Mouse (Mus musculus): ENCODE results near the gene Ecsit. TPM values are rescaled to one million over a fixed set of nuclear protein-coding genes. Genes with fewer than 3 reads are reported as not detected.
A peak's percentile ranks its signal among the peaks of the same experiment; 100 is the strongest.

Ecsit gene
- polyA plus RNA-seq, 1 experiment from 2014 or later: 21.9 TPM

DNA sequence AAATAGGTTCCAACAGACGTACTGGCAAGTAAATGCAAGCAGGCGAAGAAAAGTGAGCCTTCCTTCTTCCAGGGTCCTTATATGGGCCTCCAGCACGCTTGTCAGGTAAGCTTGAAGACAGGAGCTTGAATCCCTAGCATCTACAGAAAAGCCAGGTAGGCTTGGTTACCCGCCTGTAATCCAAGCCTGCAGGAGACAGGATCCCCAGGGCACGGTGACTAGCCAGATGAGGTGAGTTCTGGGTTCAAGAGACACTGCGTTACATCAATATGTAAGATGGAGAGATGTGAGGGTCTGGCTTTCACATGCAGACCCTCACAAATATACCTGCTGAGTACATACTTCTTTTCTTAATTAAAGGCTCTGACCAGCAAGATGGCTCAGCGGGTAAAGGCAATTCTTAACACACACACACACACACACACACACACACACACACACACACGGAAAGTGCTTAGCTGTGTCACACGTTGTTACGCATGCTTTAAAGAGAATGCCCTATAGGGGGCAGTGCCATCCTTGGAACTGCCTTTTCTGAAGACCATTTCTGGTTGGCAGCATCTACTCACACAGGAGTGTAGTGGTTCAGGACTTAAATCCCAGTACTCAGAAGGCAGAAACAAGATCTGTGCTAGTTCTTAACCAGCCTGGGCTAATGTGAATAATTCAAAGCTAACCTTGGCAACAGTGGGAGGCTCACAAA lies 32.7 kb upstream of the Ecsit start:
- Histone ChIP-seq H3K9ac (peak overlapping the region; percentile 46; the same call in 1 of the 2 replicates), H3K4me1 (replicated peaks) (peaks cover 67% of the 10 kb centered on the region), H3K36me3 (replicated peaks) (peaks cover 19% of the 10 kb centered on the region), H3K9me3 (replicated peaks) (no peaks in the 10 kb centered on the region), H3K4me3 (replicated peaks) (peak overlapping the region; percentile 86), H3K27me3 (no peaks in the 10 kb centered on the region), H3K4me2 (peak overlapping the region; percentile 88), H3K27ac (replicated peaks) (peak overlapping the region; percentile 62)
- 31% methylated on average over 10 of the region's 10 CpGs for WGBS (ENCODE audit: insufficient replicate concordance)
- ATAC-seq (ENCODE audit: insufficient read depth): no peak

DNA sequence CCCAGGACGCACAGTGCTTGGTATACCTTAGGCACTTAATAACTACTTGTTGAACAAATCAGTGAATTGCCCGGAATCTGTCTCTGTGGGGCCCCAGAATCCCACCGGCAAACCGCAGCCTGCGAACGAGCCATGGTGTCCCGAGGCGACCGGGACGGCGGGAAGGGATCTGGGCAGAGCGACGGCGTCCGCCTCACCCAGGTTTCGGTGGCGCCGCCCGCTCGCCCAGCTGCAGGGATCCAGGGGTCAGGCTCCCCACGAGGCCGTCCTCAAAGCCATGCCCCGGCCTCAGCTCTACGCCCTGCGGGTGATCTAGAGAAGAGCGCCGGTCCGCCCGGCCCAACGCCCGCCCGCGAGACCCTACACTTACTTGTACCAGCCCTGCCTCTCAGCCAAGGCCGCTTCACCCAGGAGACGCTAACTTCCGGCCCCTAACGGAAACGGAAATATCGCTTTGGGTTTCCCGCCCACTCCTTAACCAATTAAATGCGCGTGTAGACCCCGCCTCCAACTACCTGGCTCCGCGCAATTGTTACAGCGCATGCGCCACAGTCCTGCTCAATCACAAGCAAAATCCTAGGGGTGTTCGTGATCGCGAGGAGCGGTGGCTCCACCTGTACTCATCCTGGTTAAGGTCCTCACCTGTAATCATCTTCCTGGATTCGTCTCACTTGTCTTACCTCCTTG lies 31.6 kb upstream of the Ecsit start, which contains the start of gene Elof1:
Gene Elof1 (minus strand): TSS at position 433 of the 687 bp plus-strand sequence.
- peak within 1 kb of the TSS; percentile 85 for H3K9ac ChIP-seq
- H3K9me3 ChIP-seq (replicated peaks): no peaks in the 10 kb centered on the region
- H3K36me3 ChIP-seq (replicated peaks): peaks cover 30% of the 10 kb centered on the region
- WGBS (ENCODE audit: insufficient replicate concordance): under 1% methylated on average over 52 of the region's 52 CpGs
- peak; percentile 88 for ATAC-seq (ENCODE audit: insufficient read depth)
- H3K27me3 ChIP-seq: no peaks in the 10 kb centered on the region
- peak within 1 kb of the TSS; percentile 86 for H3K4me3 ChIP-seq (replicated peaks)
- H3K4me1 ChIP-seq (replicated peaks): peaks cover 57% of the 10 kb centered on the region
- H3K4me2 ChIP-seq: peak within 1 kb of the TSS; percentile 88
- H3K27ac ChIP-seq (replicated peaks): peak within 1 kb of the TSS; percentile 76

DNA sequence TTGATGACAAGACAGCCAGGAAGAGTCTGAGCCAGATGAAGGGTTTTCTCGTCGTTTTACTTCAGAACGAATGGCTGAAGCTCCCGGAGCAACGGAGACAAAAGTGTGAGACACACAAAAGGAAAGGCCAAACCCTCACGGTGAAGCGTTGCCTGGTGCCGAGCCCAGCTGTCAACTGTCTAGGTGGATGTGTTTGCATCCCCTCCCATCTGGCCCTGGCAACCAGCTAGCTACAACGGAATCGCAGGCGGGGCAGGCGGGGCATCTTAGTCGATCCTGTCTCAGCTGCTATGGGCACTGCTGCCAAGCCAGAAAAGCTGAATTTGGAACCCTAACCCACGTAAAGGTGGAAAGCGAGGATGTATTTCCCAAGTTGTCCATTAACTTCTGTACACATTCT lies 30.8 kb upstream of the Ecsit start:
- Histone ChIP-seq H3K4me1 (replicated peaks) (peaks cover 49% of the 10 kb centered on the region), H3K27ac (replicated peaks) (peak overlapping the region; percentile 76), H3K4me2 (peak overlapping the region; percentile 88), H3K9ac (peak overlapping the region; percentile 85), H3K4me3 (replicated peaks) (peak overlapping the region; percentile 86), H3K9me3 (replicated peaks) (no peaks in the 10 kb centered on the region), H3K36me3 (replicated peaks) (peaks cover 37% of the 10 kb centered on the region), H3K27me3 (no peaks in the 10 kb centered on the region)
- 25% methylated on average over 15 of the region's 15 CpGs for WGBS (ENCODE audit: insufficient replicate concordance)
- no peak for ATAC-seq (ENCODE audit: insufficient read depth)

DNA sequence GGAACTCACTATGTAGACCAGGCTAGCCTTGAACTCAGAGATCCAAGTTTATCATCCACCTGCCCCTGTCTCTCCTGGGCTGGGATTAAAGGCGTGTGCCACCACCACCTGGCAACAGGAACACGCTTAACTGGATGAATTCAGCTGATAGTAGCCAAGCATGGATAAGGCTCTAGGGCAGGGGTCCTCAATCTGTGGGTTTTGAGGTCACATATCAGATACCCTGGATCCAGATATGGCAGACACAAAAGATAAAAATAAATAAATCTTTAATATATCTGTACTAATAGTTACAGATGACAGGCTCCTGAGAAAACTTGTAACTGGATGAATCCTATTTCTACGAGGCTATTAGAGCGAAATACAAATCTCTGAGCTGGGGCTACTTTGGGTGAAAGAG lies 30.4 kb upstream of the Ecsit start:
- Histone ChIP-seq H3K9ac (peak overlapping the region; percentile 85; the same call in 1 of the 2 replicates), H3K4me1 (replicated peaks) (peaks cover 45% of the 10 kb centered on the region), H3K4me2 (peak overlapping the region; percentile 88), H3K27me3 (no peaks in the 10 kb centered on the region), H3K36me3 (replicated peaks) (peaks cover 41% of the 10 kb centered on the region), H3K9me3 (replicated peaks) (no peaks in the 10 kb centered on the region), H3K27ac (replicated peaks) (no peak overlapping the region), H3K4me3 (replicated peaks) (peak overlapping the region; percentile 86)
- WGBS (ENCODE audit: insufficient replicate concordance): 74% methylated on average over 4 of the region's 4 CpGs
- ATAC-seq (ENCODE audit: insufficient read depth): no peak

DNA sequence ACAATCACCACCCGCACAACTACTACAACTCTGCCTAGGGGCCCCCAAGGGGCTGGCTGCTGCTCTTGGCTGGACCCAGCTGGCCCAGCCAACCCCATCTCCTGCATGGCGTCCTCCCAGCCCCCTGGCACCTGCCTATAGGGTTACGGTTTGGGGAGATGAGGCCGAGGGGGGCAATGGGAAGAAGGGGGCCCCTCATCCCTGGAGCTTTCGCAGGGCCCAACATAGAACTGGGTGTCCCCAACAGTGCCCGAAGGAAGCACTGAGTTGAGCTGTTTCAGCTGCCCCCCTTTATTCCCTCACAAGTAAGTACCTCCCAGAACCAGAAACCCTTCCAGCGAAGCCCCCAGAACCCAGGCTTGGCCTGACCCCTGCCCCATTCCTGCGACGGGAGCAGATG lies 23.0 kb upstream of the Ecsit start:
- no peaks in the 10 kb centered on the region for H3K9me3 ChIP-seq (replicated peaks)
- H3K27me3 ChIP-seq: peaks cover 8% of the 10 kb centered on the region
- no peak overlapping the region for H3K4me3 ChIP-seq (replicated peaks)
- WGBS (ENCODE audit: insufficient replicate concordance): 82% methylated on average over 9 of the region's 9 CpGs
- H3K4me1 ChIP-seq (replicated peaks): no peaks in the 10 kb centered on the region
- no peak for ATAC-seq (ENCODE audit: insufficient read depth)
- H3K27ac ChIP-seq (replicated peaks): no peak overlapping the region
- no peak overlapping the region for H3K9ac ChIP-seq
- no peak overlapping the region for H3K4me2 ChIP-seq
- peaks cover 34% of the 10 kb centered on the region for H3K36me3 ChIP-seq (replicated peaks)

DNA sequence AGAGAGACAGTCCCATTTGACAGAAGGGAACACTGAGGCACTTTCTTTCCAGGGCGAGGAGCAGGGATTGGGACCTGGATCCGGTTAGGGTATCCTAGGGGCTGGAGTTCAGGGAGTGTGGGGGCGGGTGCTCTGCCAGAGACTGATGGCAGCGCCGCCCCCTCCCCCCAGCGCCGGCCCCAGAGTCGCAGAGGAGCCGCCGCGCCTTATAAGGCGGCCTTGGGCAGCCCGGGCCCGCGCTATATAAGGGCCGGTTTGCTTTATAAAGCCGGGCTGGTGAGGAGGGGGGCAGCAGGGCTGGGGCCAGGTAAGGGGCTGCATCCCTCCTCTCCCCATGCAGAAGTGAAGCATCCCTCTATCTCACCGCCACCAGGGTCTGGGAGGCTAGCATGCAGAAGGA lies 14.7 kb upstream of the Ecsit start:
- Histone ChIP-seq H3K4me2 (no peak overlapping the region), H3K4me1 (replicated peaks) (peaks cover 8% of the 10 kb centered on the region), H3K4me3 (replicated peaks) (no peak overlapping the region), H3K9me3 (replicated peaks) (no peaks in the 10 kb centered on the region), H3K27me3 (peaks cover 82% of the 10 kb centered on the region), H3K36me3 (replicated peaks) (no peaks in the 10 kb centered on the region), H3K27ac (replicated peaks) (no peak overlapping the region), H3K9ac (no peak overlapping the region)
- no peak for ATAC-seq (ENCODE audit: insufficient read depth)
- WGBS (ENCODE audit: insufficient replicate concordance): 4% methylated on average over 18 of the region's 18 CpGs

DNA sequence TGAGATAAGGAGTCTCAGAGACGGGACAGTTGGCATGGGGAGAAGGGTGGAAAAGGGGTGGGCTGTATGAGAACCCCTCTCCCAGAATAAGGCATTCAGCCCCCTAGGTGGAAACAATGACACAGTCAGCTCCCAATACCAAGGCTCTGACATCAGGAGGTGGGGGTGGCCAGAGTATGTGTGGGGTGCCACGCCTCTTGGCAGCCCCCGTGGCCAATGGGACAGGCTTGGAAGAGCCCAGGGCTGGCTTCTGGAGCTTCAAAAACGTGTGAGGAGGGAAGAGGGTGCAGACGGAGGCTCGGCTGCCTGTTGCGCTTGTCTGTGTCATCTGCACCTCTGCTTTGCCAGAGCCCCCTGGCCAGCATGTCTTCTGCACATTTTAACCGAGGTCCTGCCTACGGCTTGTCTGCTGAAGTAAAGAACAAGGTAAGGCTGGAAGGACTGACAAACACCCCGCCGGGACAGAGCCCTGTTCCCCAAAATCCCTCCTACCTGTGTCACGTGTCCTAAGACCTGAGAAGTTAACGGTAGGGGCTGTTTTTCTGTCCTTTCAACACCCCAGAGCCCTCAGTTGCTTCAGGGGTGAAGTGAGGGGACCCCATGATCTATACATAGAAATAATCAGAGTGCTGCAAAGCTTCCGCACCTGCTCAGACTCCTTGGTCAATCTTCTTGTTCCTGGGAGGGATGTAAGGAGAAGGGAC lies 13.9 kb upstream of the Ecsit start, which contains the start of gene Cnn1:
Gene Cnn1 (plus strand): TSS at position 224 of the 704 bp plus-strand sequence.
- 7% methylated on average over 14 of the region's 14 CpGs for WGBS (ENCODE audit: insufficient replicate concordance)
- Histone ChIP-seq H3K9me3 (replicated peaks) (no peaks in the 10 kb centered on the region), H3K4me2 (no peak within 1 kb of the TSS), H3K27ac (replicated peaks) (no peak within 1 kb of the TSS), H3K4me1 (replicated peaks) (peaks cover 8% of the 10 kb centered on the region), H3K27me3 (peaks cover 88% of the 10 kb centered on the region), H3K9ac (no peak within 1 kb of the TSS), H3K4me3 (replicated peaks) (no peak within 1 kb of the TSS), H3K36me3 (replicated peaks) (no peaks in the 10 kb centered on the region)
- ATAC-seq (ENCODE audit: insufficient read depth): no peak

DNA sequence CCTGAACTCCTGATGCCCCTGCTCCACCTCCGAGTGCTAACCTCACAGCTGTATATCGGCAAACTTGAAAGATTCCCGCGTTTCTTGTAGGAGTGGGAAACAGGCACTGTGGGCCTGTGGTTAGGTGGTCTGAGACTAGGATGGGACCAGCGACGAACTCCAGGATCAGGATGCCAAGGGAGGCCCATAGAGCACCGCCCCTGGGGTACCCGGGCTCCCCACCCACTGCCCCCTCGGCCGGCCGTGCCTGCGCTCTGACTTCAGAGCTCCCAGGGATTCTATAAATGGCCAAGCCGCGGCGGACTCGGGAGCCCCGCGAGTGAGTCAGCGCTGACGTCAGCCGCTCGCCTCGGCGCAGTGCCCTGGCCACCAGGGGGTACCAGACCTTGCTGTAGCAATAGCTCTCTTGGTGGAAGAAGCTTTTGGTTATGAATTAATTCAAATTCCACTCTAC lies 10.6 kb upstream of the Ecsit start:
- no peak overlapping the region for H3K27ac ChIP-seq (replicated peaks)
- WGBS (ENCODE audit: insufficient replicate concordance): 2% methylated on average over 24 of the region's 24 CpGs

DNA sequence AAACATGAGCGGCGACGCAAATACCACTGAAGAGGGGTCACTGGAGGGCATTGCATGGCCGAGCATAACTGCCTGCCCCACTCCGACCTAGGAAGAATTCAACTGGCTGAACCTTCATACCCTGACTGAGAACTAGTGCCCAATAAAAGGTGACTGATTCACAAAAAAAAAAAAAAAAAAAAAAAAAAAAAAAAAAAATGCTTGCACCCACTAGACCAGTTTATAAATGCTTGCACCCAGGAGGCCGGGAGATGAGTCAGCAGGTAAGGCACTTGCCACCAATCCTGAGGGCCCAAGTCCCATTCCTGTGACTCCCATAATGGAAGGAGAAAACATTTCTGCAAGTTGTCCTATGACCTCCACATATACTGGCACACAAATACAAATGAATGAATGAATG lies 7.5 kb upstream of the Ecsit start:
- no peak overlapping the region for H3K27ac ChIP-seq (replicated peaks)
- no peak for ATAC-seq (ENCODE audit: insufficient read depth)
- no peak overlapping the region for H3K9ac ChIP-seq
- H3K36me3 ChIP-seq (replicated peaks): no peaks in the 10 kb centered on the region
- no peak overlapping the region for H3K4me3 ChIP-seq (replicated peaks)
- H3K4me1 ChIP-seq (replicated peaks): peaks cover 8% of the 10 kb centered on the region
- 80% methylated on average over 6 of the region's 6 CpGs for WGBS (ENCODE audit: insufficient replicate concordance)
- peaks cover 41% of the 10 kb centered on the region for H3K27me3 ChIP-seq
- H3K4me2 ChIP-seq: no peak overlapping the region
- no peaks in the 10 kb centered on the region for H3K9me3 ChIP-seq (replicated peaks)

More for the DNA sequence above, 10.6 kb upstream of the Ecsit start:
- peak; percentile 68 for ATAC-seq (ENCODE audit: insufficient read depth)
- peak overlapping the region; percentile 83 for H3K4me2 ChIP-seq
- peak overlapping the region; percentile 52 for H3K9ac ChIP-seq
- peak overlapping the region; percentile 49 for H3K4me3 ChIP-seq (replicated peaks)
- H3K36me3 ChIP-seq (replicated peaks): no peaks in the 10 kb centered on the region
- peaks cover 8% of the 10 kb centered on the region for H3K4me1 ChIP-seq (replicated peaks)
- no peaks in the 10 kb centered on the region for H3K9me3 ChIP-seq (replicated peaks)
- peaks cover 72% of the 10 kb centered on the region for H3K27me3 ChIP-seq

DNA sequence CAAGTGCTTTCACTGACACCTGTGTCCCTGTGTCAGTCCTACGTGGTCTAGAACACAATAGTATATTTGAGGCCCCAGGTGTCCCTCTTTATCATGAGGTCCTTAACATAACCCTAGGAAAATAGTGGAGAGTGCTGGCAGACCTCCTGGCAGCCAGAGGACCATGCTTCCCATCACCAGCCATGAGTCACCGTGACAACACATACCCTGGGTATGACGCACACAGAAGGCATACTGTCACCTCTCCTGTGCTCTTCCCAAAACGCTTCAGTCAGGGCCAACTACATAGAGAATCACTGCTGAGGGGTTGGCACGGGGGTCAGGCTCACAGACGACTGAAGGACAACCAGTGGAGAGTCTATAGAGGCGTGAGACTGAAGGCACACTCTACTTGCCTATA lies 4.7 kb upstream of the Ecsit start:
- Histone ChIP-seq H3K4me1 (replicated peaks) (peaks cover 9% of the 10 kb centered on the region), H3K4me3 (replicated peaks) (no peak overlapping the region), H3K9ac (no peak overlapping the region), H3K4me2 (no peak overlapping the region), H3K27ac (replicated peaks) (no peak overlapping the region), H3K36me3 (replicated peaks) (no peaks in the 10 kb centered on the region), H3K27me3 (peaks cover 17% of the 10 kb centered on the region), H3K9me3 (replicated peaks) (no peaks in the 10 kb centered on the region)
- ATAC-seq (ENCODE audit: insufficient read depth): no peak
- 76% methylated on average over 7 of the region's 7 CpGs for WGBS (ENCODE audit: insufficient replicate concordance)

DNA sequence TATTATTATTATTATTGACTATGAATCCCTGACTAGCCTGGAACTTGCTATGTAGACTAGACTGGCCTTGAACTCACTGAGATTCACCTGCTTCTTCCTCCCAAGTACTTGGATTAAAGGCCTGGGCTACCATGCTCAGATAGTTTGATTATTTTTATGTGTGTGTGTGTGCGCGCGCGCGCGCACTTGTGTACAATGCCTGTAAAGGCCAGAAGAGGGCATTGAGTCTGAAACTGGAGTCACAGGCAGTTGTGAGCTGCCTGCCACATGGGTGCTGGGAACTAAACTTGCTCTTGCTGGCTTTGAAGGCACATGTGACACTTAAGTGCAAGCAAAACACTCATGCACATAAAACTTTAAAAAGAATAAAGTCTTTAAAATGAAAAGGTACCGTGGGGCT lies 4.0 kb upstream of the Ecsit start:
- H3K4me1 ChIP-seq (replicated peaks): peaks cover 16% of the 10 kb centered on the region
- H3K27ac ChIP-seq (replicated peaks): no peak overlapping the region
- no peak overlapping the region for H3K4me3 ChIP-seq (replicated peaks)
- 94% methylated on average over 7 of the region's 7 CpGs for WGBS (ENCODE audit: insufficient replicate concordance)
- H3K36me3 ChIP-seq (replicated peaks): no peaks in the 10 kb centered on the region
- no peak for ATAC-seq (ENCODE audit: insufficient read depth)
- H3K9ac ChIP-seq: no peak overlapping the region
- H3K9me3 ChIP-seq (replicated peaks): no peaks in the 10 kb centered on the region
- peaks cover 10% of the 10 kb centered on the region for H3K27me3 ChIP-seq
- no peak overlapping the region for H3K4me2 ChIP-seq
